Mouse (Mus musculus) heart, postnatal 0 days (tissue): ENCODE data around the gene Gmds.

Experiments
- CTCF ChIP-seq: IDR thresholded peaks from 2 replicates; pipeline ENCODE4 v1.5.1; 2016; ENCODE audit warnings: antibody characterized with exemption, control low read depth, low read depth
- EP300 ChIP-seq: IDR thresholded peaks from 2 replicates; pipeline ENCODE4 v1.6.1; 2016; ENCODE audit warnings: antibody characterized with exemption, low read depth

GRCm38 (mm10) chr13:31974751-31975479 is 363.6 kb downstream of the Gmds start:
- no peak for TF ChIP-seq CTCF
- TF ChIP-seq EP300, result no peak
